8 mouse cellular contexts compared by ENCODE assay signal in the genomic region with DNA sequence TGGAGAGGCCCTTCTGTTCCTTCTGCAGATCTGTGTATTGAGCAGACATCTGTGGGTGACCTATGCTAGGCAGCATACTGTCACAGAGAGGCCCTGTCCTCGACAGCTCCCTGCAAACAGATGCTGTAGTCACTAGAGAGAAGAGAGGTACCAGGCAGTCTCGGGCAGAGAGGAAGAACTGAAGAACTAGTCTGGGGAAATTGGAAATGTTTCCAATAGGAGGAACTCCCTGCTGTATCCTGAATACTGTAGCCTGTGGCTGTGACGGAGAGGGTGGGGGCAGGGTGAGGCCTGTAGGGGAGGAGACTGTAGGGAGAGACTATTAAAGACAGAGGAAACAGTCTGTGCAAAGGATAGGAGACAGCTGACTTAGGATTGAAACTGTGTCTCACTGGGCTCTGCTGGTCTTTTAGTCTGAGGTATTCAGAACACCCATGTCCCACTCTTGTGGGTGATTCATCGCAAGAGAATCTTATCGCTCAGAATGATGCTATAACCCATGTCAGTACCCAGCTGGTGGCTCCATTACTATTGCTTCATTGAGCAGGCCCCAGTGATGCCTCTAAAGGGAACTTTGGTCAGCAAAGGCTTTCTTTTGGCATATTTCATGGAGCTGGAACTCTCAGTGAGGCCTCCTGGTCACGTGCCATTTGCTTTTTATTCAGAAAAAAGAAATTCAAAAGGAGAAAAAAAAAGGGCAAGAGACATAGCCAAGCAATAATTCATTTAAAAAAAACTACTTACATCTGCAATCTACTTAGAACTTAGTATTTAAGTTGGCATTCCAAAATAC. TPM values are rescaled to one million over a fixed set of nuclear protein-coding genes. Genes with fewer than 3 reads are reported as not detected.
A peak's percentile ranks its signal among the peaks of the same experiment; 100 is the strongest.
DNase-seq lines count a peak whose midpoint lies in the region; ATAC-seq lines count a peak whose summit lies in the region.

No protein-coding gene starts in this region.

- no peak overlapping the region for H3K4me3 ChIP-seq in embryonic facial prominence, embryonic 14.5 days (ENCODE audit: low read depth, low read length)
- no peak overlapping the region for H3K4me3 ChIP-seq in liver, embryonic 13.5 days (replicated peaks)

- intact Hi-C loops in heart, postnatal 10 days (cut with DNase I), result loop anchor here (5.0 kb wide), 1 partner anchor 134 kb away; no protein-coding TSS in a partner anchor

- H3K4me2 ChIP-seq in embryonic facial prominence, embryonic 14.5 days (ENCODE audit: low read depth, low read length), result no peak overlapping the region
- H3K4me2 ChIP-seq in liver, embryonic 13.5 days, result no peak overlapping the region

- H3K9ac ChIP-seq in embryonic facial prominence, embryonic 14.5 days (ENCODE audit: low read depth, low read length), result no peak overlapping the region
- 0 out of 2 replicates have a peak overlapping the region, but pooled peaks have one; percentile 3 for H3K9ac ChIP-seq in liver, embryonic 13.5 days

- H3K27ac ChIP-seq in embryonic facial prominence, embryonic 14.5 days (replicated peaks; ENCODE audit: low read depth, low read length), result peak overlapping the region; percentile 13
- H3K27ac ChIP-seq in liver, embryonic 13.5 days, result peak overlapping the region; percentile 88

- DNase-seq in layer of hippocampus, adult 9-11 months, result peak; percentile 44
- no peak for DNase-seq in layer of hippocampus, postnatal 14 days (ENCODE audit: low spot score in 2 of 2)
- no peak for DNase-seq in embryonic facial prominence, embryonic 14.5 days (ENCODE audit: low spot score)
- peak; percentile 69 for DNase-seq in heart, postnatal 10 days
- DNase-seq in liver, embryonic 13.5 days, result no peak
- DNase-seq in testis, postnatal 10 days (ENCODE audit: low spot score), result peak; percentile 63
- DNase-seq in frontal cortex, postnatal 14 days (ENCODE audit: low spot score in 2 of 2), result no peak
- no peak for DNase-seq in spleen, adult 12 weeks (ENCODE audit: low spot score)

- no peaks in the 10 kb centered on the region for H3K9me3 ChIP-seq in embryonic facial prominence, embryonic 14.5 days (ENCODE audit: control insufficient read depth, low read length)
- H3K9me3 ChIP-seq in liver, embryonic 13.5 days (replicated peaks), result no peaks in the 10 kb centered on the region

- WGBS in embryonic facial prominence, embryonic 14.5 days, result 46% methylated on average over 6 of the region's 6 CpGs
- 44% methylated on average over 6 of the region's 6 CpGs for WGBS in liver, embryonic 13.5 days (ENCODE audit: insufficient replicate concordance)

- peaks cover 22% of the 10 kb centered on the region for H3K4me1 ChIP-seq in embryonic facial prominence, embryonic 14.5 days (ENCODE audit: control insufficient read depth, insufficient read depth, low read length)
- peaks cover 76% of the 10 kb centered on the region for H3K4me1 ChIP-seq in liver, embryonic 13.5 days (replicated peaks)

- no peaks in the 10 kb centered on the region for H3K36me3 ChIP-seq in embryonic facial prominence, embryonic 14.5 days (ENCODE audit: control insufficient read depth, insufficient read depth, low read length)
- H3K36me3 ChIP-seq in liver, embryonic 13.5 days, result no peaks in the 10 kb centered on the region

- peak; percentile 45; the same call in 1 of the 2 replicates for ATAC-seq in embryonic facial prominence, embryonic 14.5 days (ENCODE audit: low read depth)
- ATAC-seq in liver, embryonic 13.5 days (ENCODE audit: low read depth), result peak; percentile 43

- H3K27me3 ChIP-seq in embryonic facial prominence, embryonic 14.5 days (replicated peaks; ENCODE audit: control insufficient read depth, insufficient read depth, low read length), result no peaks in the 10 kb centered on the region
- H3K27me3 ChIP-seq in liver, embryonic 13.5 days, result peaks cover 15% of the 10 kb centered on the region; the same call in 1 of the 2 replicates

RNA-seq across cellular contexts. Expression of a gene that starts 43.4 kb away (rescaled TPM):
- total RNA-seq in layer of hippocampus, postnatal 14 days (2021), result 10 to 100 TPM; 28.5 to 36.9 TPM
- 16.6 and 21.4 TPM in 2 replicates for polyA plus RNA-seq in embryonic facial prominence, embryonic 14.5 days (2014; fragmentation: Nextera tagmentation; extraction: Ambion mirVana)
- total RNA-seq in heart, postnatal 10 days (2021), result 10 to 100 TPM; 20.2 to 20.4 TPM
- polyA plus RNA-seq in liver, embryonic 13.5 days (2015; fragmentation: Nextera tagmentation; extraction: Ambion mirVana), result 3.1 and 4.1 TPM in 2 replicates

Comparison
In these comparisons a context has a peak if more than half of its experiments do, and no peak if none do; other contexts are left out.
1. DNase-seq: peak in layer of hippocampus, adult 9-11 months (single experiment), heart, postnatal 10 days (2 of 2) and testis, postnatal 10 days (single experiment); none in layer of hippocampus, postnatal 14 days (0 of 2), embryonic facial prominence, embryonic 14.5 days (single experiment), liver, embryonic 13.5 days (single experiment), frontal cortex, postnatal 14 days (0 of 2) and spleen, adult 12 weeks (single experiment).